Mouse (Mus musculus): ENCODE measurements at regions not wholly inside any gene's neighbourhood (a gene's known extent, or its start where the extent isn't known, plus 50 kb on each side); places are given as distances from the start of the nearest gene placed in this dataset.

DNA sequence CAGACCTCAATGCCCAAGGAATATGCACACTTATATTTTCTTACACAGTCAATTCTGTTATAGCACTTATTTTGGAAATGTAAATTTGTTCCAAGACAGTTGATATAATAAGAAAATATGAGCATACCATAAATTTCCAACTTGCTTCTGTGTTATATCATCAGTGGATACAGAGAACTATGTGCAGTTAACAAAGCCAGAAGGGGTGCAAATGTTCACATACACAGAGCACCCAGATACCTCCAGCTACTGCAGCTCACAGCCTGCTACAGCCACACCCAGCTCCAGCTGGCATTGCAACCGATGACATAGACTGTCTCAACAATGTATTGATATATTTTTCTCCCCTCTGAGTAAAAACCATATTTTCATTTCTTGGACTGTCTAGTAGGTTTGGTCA lies 785.3 kb downstream of the Cypt12 start:
- Histone ChIP-seq H3K36me3 (ENCODE audit: control insufficient read depth, insufficient read depth, low read length) (no peaks in the 10 kb centered on the region), H3K4me3 (ENCODE audit: insufficient read depth, low read depth, low read length) (no peak overlapping the region), H3K9ac (ENCODE audit: low read depth, low read length) (no peak overlapping the region), H3K79me2 (ENCODE audit: control insufficient read depth, insufficient read depth, low read length) (no peaks in the 10 kb centered on the region), H3K27ac (replicated peaks; ENCODE audit: insufficient read depth, low read depth, low read length) (no peak overlapping the region), H3K4me1 (ENCODE audit: control insufficient read depth, insufficient read depth, low read length) (no peaks in the 10 kb centered on the region), H3K27me3 (ENCODE audit: control insufficient read depth, insufficient read depth, low read length) (no peaks in the 10 kb centered on the region)
- no peak for DNase-seq (ENCODE audit: extremely low read depth, low read depth, low spot score)
- TF ChIP-seq CTCF (IDR thresholded peaks at IDR 0.05; ENCODE audit: low read depth, low read length) = no peak
- TF ChIP-seq POLR2A (IDR thresholded peaks at IDR 0.05; ENCODE audit: extremely low read depth, insufficient read depth, low read length) = no peak
- WGBS = 92% methylated on average over 1 of the region's 1 CpGs

DNA sequence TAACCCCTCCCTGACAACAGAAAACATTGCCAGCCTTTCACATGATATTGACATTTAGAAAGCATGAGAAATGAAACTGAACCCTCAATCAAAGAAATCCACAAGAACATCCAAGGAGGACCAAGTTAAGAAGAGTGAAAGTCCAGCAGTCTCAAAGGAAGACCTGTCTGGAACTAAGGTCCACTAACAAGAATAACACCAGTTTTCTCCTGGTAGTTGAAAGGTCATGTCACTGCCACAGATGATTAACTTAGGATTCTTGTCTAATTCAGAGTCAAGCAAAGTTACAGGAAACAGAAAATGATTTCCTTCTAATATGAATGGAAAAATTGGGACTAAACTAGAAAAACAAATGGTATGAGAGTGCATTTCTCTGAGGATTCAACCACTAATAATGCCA lies 790.7 kb downstream of the Cypt12 start:
- Histone ChIP-seq H3K27ac (replicated peaks; ENCODE audit: insufficient read depth, low read depth, low read length) (no peak overlapping the region), H3K9ac (ENCODE audit: low read depth, low read length) (no peak overlapping the region), H3K27me3 (ENCODE audit: control insufficient read depth, insufficient read depth, low read length) (no peaks in the 10 kb centered on the region), H3K4me1 (ENCODE audit: control insufficient read depth, insufficient read depth, low read length) (no peaks in the 10 kb centered on the region), H3K36me3 (ENCODE audit: control insufficient read depth, insufficient read depth, low read length) (no peaks in the 10 kb centered on the region), H3K4me3 (ENCODE audit: insufficient read depth, low read depth, low read length) (no peak overlapping the region), H3K79me2 (ENCODE audit: control insufficient read depth, insufficient read depth, low read length) (no peaks in the 10 kb centered on the region)
- TF ChIP-seq CTCF (IDR thresholded peaks at IDR 0.05; ENCODE audit: low read depth, low read length) (no peak), POLR2A (IDR thresholded peaks at IDR 0.05; ENCODE audit: extremely low read depth, insufficient read depth, low read length) (no peak)
- DNase-seq (ENCODE audit: extremely low read depth, low read depth, low spot score) = no peak

DNA sequence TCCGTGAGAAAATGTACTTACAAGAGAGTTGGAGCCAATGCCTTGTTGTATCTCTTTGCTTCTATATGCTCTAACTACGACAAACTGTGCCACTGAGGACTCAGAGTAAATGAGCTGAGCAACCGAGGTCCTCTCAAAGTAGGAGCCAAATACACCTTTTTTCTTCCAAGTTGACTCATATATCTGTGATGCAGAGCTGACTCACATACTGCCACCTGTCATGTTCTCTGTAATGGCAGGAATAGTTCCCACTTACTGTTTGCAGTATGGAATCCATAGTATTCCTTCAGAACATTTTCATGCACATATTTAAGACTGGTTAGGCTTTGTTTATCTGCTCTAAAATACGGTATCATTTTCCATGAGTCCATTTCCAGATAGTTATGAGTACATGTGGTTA lies 792.1 kb downstream of the Cypt12 start:
- Histone ChIP-seq H3K9ac (ENCODE audit: low read depth, low read length) (no peak overlapping the region), H3K27ac (replicated peaks; ENCODE audit: insufficient read depth, low read depth, low read length) (no peak overlapping the region), H3K4me3 (ENCODE audit: insufficient read depth, low read depth, low read length) (no peak overlapping the region), H3K4me1 (ENCODE audit: control insufficient read depth, insufficient read depth, low read length) (no peaks in the 10 kb centered on the region), H3K36me3 (ENCODE audit: control insufficient read depth, insufficient read depth, low read length) (no peaks in the 10 kb centered on the region), H3K79me2 (ENCODE audit: control insufficient read depth, insufficient read depth, low read length) (no peaks in the 10 kb centered on the region), H3K27me3 (ENCODE audit: control insufficient read depth, insufficient read depth, low read length) (no peaks in the 10 kb centered on the region)
- TF ChIP-seq CTCF (IDR thresholded peaks at IDR 0.05; ENCODE audit: low read depth, low read length) (no peak), POLR2A (IDR thresholded peaks at IDR 0.05; ENCODE audit: extremely low read depth, insufficient read depth, low read length) (no peak)
- no peak for DNase-seq (ENCODE audit: extremely low read depth, low read depth, low spot score)
- WGBS = 89% methylated on average over 4 of the region's 4 CpGs

DNA sequence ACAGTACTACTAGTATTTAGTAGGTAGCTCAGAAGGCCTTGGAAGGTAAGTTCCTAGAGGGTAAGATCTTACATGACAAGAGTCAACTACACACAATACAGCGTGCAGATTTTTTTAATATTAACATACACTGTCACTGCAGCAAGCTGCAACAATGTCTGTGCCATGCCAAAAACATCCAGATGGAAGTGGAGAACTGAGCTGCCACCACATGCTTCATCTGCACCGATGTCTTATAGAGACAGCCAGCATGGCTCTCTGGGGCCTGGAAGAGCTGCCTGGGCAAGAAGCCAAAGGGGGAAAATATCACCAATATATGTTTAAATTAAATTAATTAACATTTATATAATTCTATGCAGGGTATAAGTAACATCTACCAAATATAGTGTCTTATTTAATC lies 795.3 kb downstream of the Cypt12 start:
- Histone ChIP-seq H3K27ac (replicated peaks; ENCODE audit: insufficient read depth, low read depth, low read length) (no peak overlapping the region), H3K79me2 (ENCODE audit: control insufficient read depth, insufficient read depth, low read length) (no peaks in the 10 kb centered on the region), H3K27me3 (ENCODE audit: control insufficient read depth, insufficient read depth, low read length) (no peaks in the 10 kb centered on the region), H3K9ac (ENCODE audit: low read depth, low read length) (no peak overlapping the region), H3K36me3 (ENCODE audit: control insufficient read depth, insufficient read depth, low read length) (no peaks in the 10 kb centered on the region), H3K4me1 (ENCODE audit: control insufficient read depth, insufficient read depth, low read length) (no peaks in the 10 kb centered on the region), H3K4me3 (ENCODE audit: insufficient read depth, low read depth, low read length) (no peak overlapping the region)
- no peak for TF ChIP-seq CTCF (IDR thresholded peaks at IDR 0.05; ENCODE audit: low read depth, low read length)
- no peak for TF ChIP-seq POLR2A (IDR thresholded peaks at IDR 0.05; ENCODE audit: extremely low read depth, insufficient read depth, low read length)
- DNase-seq (ENCODE audit: extremely low read depth, low read depth, low spot score) = no peak
- 93% methylated on average over 2 of the region's 2 CpGs for whole genome bisulfite sequencing

DNA sequence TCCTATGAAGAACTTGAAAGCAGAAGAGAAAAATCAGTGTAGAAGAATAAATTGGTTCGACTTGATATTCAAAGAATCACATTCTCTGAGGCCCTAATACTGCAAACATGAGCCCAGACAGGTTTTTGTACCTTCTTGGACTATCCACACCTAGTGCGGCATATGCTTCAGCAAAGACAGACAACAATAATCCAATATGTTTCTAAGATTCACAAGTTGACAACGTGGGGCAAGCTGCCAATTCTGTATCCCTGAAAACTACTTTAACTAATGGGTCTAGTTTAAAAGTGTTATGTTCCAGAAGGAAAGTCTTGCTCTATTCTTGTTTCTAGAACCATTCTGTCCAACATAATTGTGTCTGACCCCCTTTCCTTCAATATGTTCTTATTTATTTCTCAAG lies 796.0 kb downstream of the Cypt12 start:
- WGBS = 85% methylated on average over 3 of the region's 3 CpGs
- Histone ChIP-seq H3K27ac (replicated peaks; ENCODE audit: insufficient read depth, low read depth, low read length) (no peak overlapping the region), H3K79me2 (ENCODE audit: control insufficient read depth, insufficient read depth, low read length) (no peaks in the 10 kb centered on the region), H3K27me3 (ENCODE audit: control insufficient read depth, insufficient read depth, low read length) (no peaks in the 10 kb centered on the region), H3K4me3 (ENCODE audit: insufficient read depth, low read depth, low read length) (no peak overlapping the region), H3K9ac (ENCODE audit: low read depth, low read length) (no peak overlapping the region), H3K4me1 (ENCODE audit: control insufficient read depth, insufficient read depth, low read length) (no peaks in the 10 kb centered on the region), H3K36me3 (ENCODE audit: control insufficient read depth, insufficient read depth, low read length) (no peaks in the 10 kb centered on the region)
- DNase-seq (ENCODE audit: extremely low read depth, low read depth, low spot score) = no peak
- TF ChIP-seq CTCF (IDR thresholded peaks at IDR 0.05; ENCODE audit: low read depth, low read length) (no peak), POLR2A (IDR thresholded peaks at IDR 0.05; ENCODE audit: extremely low read depth, insufficient read depth, low read length) (no peak)

DNA sequence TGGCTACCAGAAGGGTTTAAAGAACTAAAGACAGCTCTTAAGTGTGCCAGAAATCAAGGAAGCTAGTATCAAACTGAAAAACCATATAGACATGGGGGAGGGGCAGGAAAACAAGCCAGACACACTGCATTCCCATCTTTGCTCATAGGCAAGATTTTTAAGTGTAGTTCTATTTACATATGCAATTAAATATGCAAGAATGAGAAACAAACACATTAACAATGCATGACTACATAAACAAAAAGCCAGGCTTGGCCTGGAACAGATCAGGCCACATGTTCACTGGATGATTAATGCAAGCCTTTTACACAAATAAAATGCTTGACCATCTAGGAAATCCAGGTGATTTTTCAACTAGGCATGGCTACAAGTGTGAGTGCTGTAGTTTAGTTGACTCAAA lies 798.0 kb downstream of the Cypt12 start:
- Histone ChIP-seq H3K36me3 (ENCODE audit: control insufficient read depth, insufficient read depth, low read length) (no peaks in the 10 kb centered on the region), H3K27me3 (ENCODE audit: control insufficient read depth, insufficient read depth, low read length) (no peaks in the 10 kb centered on the region), H3K27ac (replicated peaks; ENCODE audit: insufficient read depth, low read depth, low read length) (no peak overlapping the region), H3K4me3 (ENCODE audit: insufficient read depth, low read depth, low read length) (no peak overlapping the region), H3K79me2 (ENCODE audit: control insufficient read depth, insufficient read depth, low read length) (no peaks in the 10 kb centered on the region), H3K4me1 (ENCODE audit: control insufficient read depth, insufficient read depth, low read length) (no peaks in the 10 kb centered on the region), H3K9ac (ENCODE audit: low read depth, low read length) (no peak overlapping the region)
- DNase-seq (ENCODE audit: extremely low read depth, low read depth, low spot score) = no peak
- no peak for TF ChIP-seq CTCF (IDR thresholded peaks at IDR 0.05; ENCODE audit: low read depth, low read length)
- no peak for TF ChIP-seq POLR2A (IDR thresholded peaks at IDR 0.05; ENCODE audit: extremely low read depth, insufficient read depth, low read length)
